In genomic region chr5:24983539-24983938, GRCm38 (mm10) we compare ENCODE assay signal across 8 mouse cellular contexts.
DNase-seq lines count a peak whose midpoint lies in the region; ATAC-seq lines count a peak whose summit lies in the region.

No protein-coding gene starts in this region.

- H3K36me3 ChIP-seq in forebrain, embryonic 15.5 days, result no peaks in the 10 kb centered on the region
- no peaks in the 10 kb centered on the region for H3K36me3 ChIP-seq in midbrain, embryonic 11.5 days (ENCODE audit: control insufficient read depth, insufficient read depth, low read length)

- H3K27me3 ChIP-seq in forebrain, embryonic 15.5 days, result no peaks in the 10 kb centered on the region
- no peaks in the 10 kb centered on the region for H3K27me3 ChIP-seq in midbrain, embryonic 11.5 days (ENCODE audit: control insufficient read depth, insufficient read depth, low read length)

- 0 out of 2 replicates have a peak overlapping the region, but pooled peaks have one; percentile 2 for H3K27ac ChIP-seq in forebrain, embryonic 15.5 days (replicated peaks)
- H3K27ac ChIP-seq in midbrain, embryonic 11.5 days (ENCODE audit: low read depth, low read length), result no peak overlapping the region

- peak; percentile 40 for DNase-seq in gastrocnemius, postnatal 14 days
- no peak for DNase-seq in gastrocnemius, postnatal 36 days
- DNase-seq in B cell, adult 2 months, result peak; percentile 70 to 74
- peak; percentile 63 for DNase-seq in brain, adult 2 months (ENCODE audit: low read depth, low spot score)
- DNase-seq in kidney, postnatal 25 days, result peak; percentile 52 to 65
- peak; percentile 96 for DNase-seq in midbrain, embryonic 11.5 days (ENCODE audit: low spot score, missing footprints)
- DNase-seq in thymus, postnatal 10 days (ENCODE audit: low spot score in 2 of 2), result peak; percentile 52 to 81

- intact Hi-C loops in gastrocnemius, postnatal 14 days (cut with DNase I; ENCODE audit: low total_unique reads), result no loop called here
- intact Hi-C loops in gastrocnemius, postnatal 36 days (cut with DNase I), result no loop called here

- 17% methylated on average over 3 of the region's 3 CpGs for WGBS in forebrain, embryonic 15.5 days
- WGBS in midbrain, embryonic 11.5 days, result 17% methylated on average over 3 of the region's 3 CpGs

- 0 out of 2 replicates have a peak, but pooled peaks have one; percentile 8 for ATAC-seq in forebrain, embryonic 15.5 days (replicated peaks)
- peak; percentile 61; the same call in 1 of the 2 replicates for ATAC-seq in midbrain, embryonic 11.5 days (ENCODE audit: low FRiP score)

- no peak overlapping the region for H3K4me2 ChIP-seq in forebrain, embryonic 15.5 days (replicated peaks)
- H3K4me2 ChIP-seq in midbrain, embryonic 11.5 days, result no peak overlapping the region

- no peak overlapping the region for H3K9ac ChIP-seq in forebrain, embryonic 15.5 days (replicated peaks)
- no peak overlapping the region for H3K9ac ChIP-seq in midbrain, embryonic 11.5 days (ENCODE audit: low read length)

- no peak overlapping the region for H3K4me3 ChIP-seq in forebrain, embryonic 15.5 days
- H3K4me3 ChIP-seq in midbrain, embryonic 11.5 days (ENCODE audit: low read depth, low read length), result no peak overlapping the region

- no peaks in the 10 kb centered on the region for H3K9me3 ChIP-seq in forebrain, embryonic 15.5 days
- no peaks in the 10 kb centered on the region for H3K9me3 ChIP-seq in midbrain, embryonic 11.5 days (ENCODE audit: control insufficient read depth, low read length)

- peaks cover 24% of the 10 kb centered on the region for H3K4me1 ChIP-seq in forebrain, embryonic 15.5 days
- H3K4me1 ChIP-seq in midbrain, embryonic 11.5 days (ENCODE audit: control insufficient read depth, insufficient read depth, low read length), result peaks cover 6% of the 10 kb centered on the region; the same call in 1 of the 2 replicates

Comparison
In these comparisons a context has a peak if more than half of its experiments do, and no peak if none do; other contexts are left out.
1. DNase-seq: peak in gastrocnemius, postnatal 14 days (single experiment), B cell, adult 2 months (2 of 2), brain, adult 2 months (single experiment), kidney, postnatal 25 days (2 of 2), midbrain, embryonic 11.5 days (single experiment) and thymus, postnatal 10 days (2 of 2); none in gastrocnemius, postnatal 36 days (0 of 2).